Mouse (Mus musculus) heart, postnatal 36 days (tissue): ENCODE measurements around the gene Ufsp2. TPM values are rescaled to one million over a fixed set of nuclear protein-coding genes. Genes with fewer than 3 reads are reported as not detected.

Experiments used
- DNase-seq, 2 experiments: peaks; one replicate each; pipeline ENCODE4 v3.0.0; 2021 to 2022
- intact Hi-C: fragments of 180-260 bp; cut with DNase I; formaldehyde crosslinking; loops from one replicate; pipeline ENCODE4 v1.15.1; 2025
- total RNA-seq, 2 experiments: library from RNA; stranded (reverse); gene quantifications; 2 replicates each; pipeline ENCODE4 v1.2.3; 2021

The Ufsp2 gene
- total RNA-seq, 2 experiments from 2014 or later = 30.9 to 32.4 TPM

- intact Hi-C loops = no loop called here
- no peak for DNase-seq
Observed at GRCm38 (mm10) chr8:46010306-46010705, 35.0 kb downstream of the Ufsp2 start.

GRCm38 (mm10) chr8:46010746-46011680, 35.7 kb downstream of the Ufsp2 start:
- intact Hi-C loops = no loop called here
- DNase-seq = peak; percentile 31 to 39

GRCm38 (mm10) chr8:46022203-46022602, 46.9 kb downstream of the Ufsp2 start:
- intact Hi-C loops = no loop called here
- peak in 1 of 2 experiments; percentile 14 for DNase-seq

GRCm38 (mm10) chr8:46022758-46023157, 47.4 kb downstream of the Ufsp2 start:
- DNase-seq = no peak
- intact Hi-C loops = no loop called here

- DNase-seq = no peak
- intact Hi-C loops = no loop called here
Observed at GRCm38 (mm10) chr8:46024392-46024791, 49.1 kb downstream of the Ufsp2 start.

GRCm38 (mm10) chr8:46036217-46036616, 60.9 kb downstream of the Ufsp2 start:
- intact Hi-C loops = no loop called here
- no peak for DNase-seq

GRCm38 (mm10) chr8:46039666-46040065, 64.3 kb downstream of the Ufsp2 start:
- intact Hi-C loops = no loop called here
- no peak for DNase-seq

- no peak for DNase-seq
- intact Hi-C loops = no loop called here
Observed at GRCm38 (mm10) chr8:46040260-46040659, 64.9 kb downstream of the Ufsp2 start.

Other genes starting within 250 kb of the Ufsp2 start
- gene Pdlim3, start 90.1 kb upstream of the Ufsp2 start, total RNA-seq = 10 to 100 TPM; 25.6 to 35.2 TPM
- not detected for gene Ccdc110, start 40.9 kb upstream of the Ufsp2 start, total RNA-seq
- under 1 TPM; 0.33 to 0.50 TPM for gene 1700029J07Rik, start 276 bp upstream of the Ufsp2 start, total RNA-seq
- under 1 TPM; 0.57 to 0.69 TPM for gene Lrp2bp, start 23.8 kb downstream of the Ufsp2 start, total RNA-seq
- 10 to 100 TPM in 1 of 2 experiments, 1 to 10 TPM in 1; 5.3 to 13.4 TPM for gene Ankrd37, start 30.2 kb downstream of the Ufsp2 start, total RNA-seq
- 10 to 100 TPM; 11.2 to 13.3 TPM for gene Cfap97, start 176.2 kb downstream of the Ufsp2 start, total RNA-seq
- 10 to 100 TPM; 10.5 to 10.8 TPM for gene Snx25, start 176.6 kb downstream of the Ufsp2 start, total RNA-seq
- 1,000 to 10,000 TPM; 5,098 to 5,396 TPM for gene Slc25a4, start 235.8 kb downstream of the Ufsp2 start, total RNA-seq